Mouse (Mus musculus) adrenal gland, postnatal 10 days (tissue): ENCODE data around the gene Stox1. TPM values are rescaled to one million over a fixed set of nuclear protein-coding genes. Genes with fewer than 3 reads are reported as not detected.
A peak's percentile ranks its signal among the peaks of the same experiment; 100 is the strongest.

Experiments
- DNase-seq: peaks from one replicate; pipeline ENCODE4 v3.0.0; 2021; ENCODE audit warnings: mixed read lengths
- microRNA-seq: library from miRNA; unstranded; fragments of <30 nt; microRNA quantifications from one replicate; pipeline ENCODE4 v1.2.0, GENCODE M21; 2021
- total RNA-seq, 2 experiments: library from RNA; stranded (reverse); gene quantifications; 2 replicates each; pipeline ENCODE4 v1.2.3; 2021

Stox1 gene
- total RNA-seq, 2 experiments from 2014 or later: 1.1 to 1.8 TPM

- peak; percentile 69 for DNase-seq
Observed at GRCm38 (mm10) chr10:62664963-62665590, 60.9 kb downstream of the Stox1 start.

GRCm38 (mm10) chr10:62664171-62664570 is 61.8 kb downstream of the Stox1 start:
- no peak for DNase-seq

GRCm38 (mm10) chr10:62656711-62657110 is 69.2 kb downstream of the Stox1 start:
- DNase-seq: peak; percentile 38

DNA sequence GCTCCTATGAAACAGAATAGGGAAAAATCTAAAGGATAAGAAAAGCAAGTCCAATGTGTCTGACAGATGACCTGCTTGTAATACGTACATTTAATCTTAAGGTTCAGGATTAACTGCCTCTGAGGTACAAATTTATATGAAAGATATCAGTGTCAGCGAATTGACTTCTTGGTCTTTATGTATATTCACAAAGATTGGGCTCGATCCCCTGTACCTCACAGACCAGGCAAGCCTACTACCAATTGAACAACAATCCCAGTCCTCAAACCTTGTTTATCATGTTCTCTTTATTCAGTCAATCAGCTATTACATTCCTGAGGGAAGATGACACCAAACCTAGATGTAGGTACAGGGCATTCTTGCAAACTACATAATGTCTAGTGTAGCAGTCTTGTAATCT is 74.0 kb downstream of the Stox1 start:
- no peak for DNase-seq

- DNase-seq: peak; percentile 99
Observed at GRCm38 (mm10) chr10:62650881-62651810, 74.8 kb downstream of the Stox1 start, which contains the start of gene Ddx50. Ddx50 (minus strand) TSS chr10:62651218.

- DNase-seq: no peak
Observed at GRCm38 (mm10) chr10:62650358-62650782, 75.6 kb downstream of the Stox1 start.

Small RNAs within 50 kb of the gene (microRNA-seq; reads per million reads assigned to microRNA genes)
- gene Mir7215: not detected

Other genes starting within 250 kb of the Stox1 start
- gene Vps26a, start 239.3 kb downstream of the Stox1 start, total RNA-seq: 10 to 100 TPM; 42.9 to 48.3 TPM
- 10 to 100 TPM; 41.3 to 44.6 TPM for gene Srgn, start 198.7 kb downstream of the Stox1 start, total RNA-seq
- 10 to 100 TPM; 35.0 to 36.9 TPM for gene Kif1bp, start 147.7 kb downstream of the Stox1 start, total RNA-seq
- 10 to 100 TPM; 52.2 to 54.8 TPM for gene Ddx21, start 123.8 kb downstream of the Stox1 start, total RNA-seq
- gene Ddx50, start 74.9 kb downstream of the Stox1 start, total RNA-seq: 100 to 1,000 TPM; 115 to 120 TPM
- 10 to 100 TPM; 67.4 to 75.2 TPM for gene Ccar1, start 66.2 kb upstream of the Stox1 start, total RNA-seq
- 10 to 100 TPM in 1 of 2 experiments, 1 to 10 TPM in 1; 7.3 to 12.8 TPM for gene Tet1, start 182.9 kb upstream of the Stox1 start, total RNA-seq
- gene Slc25a16, start 194.5 kb upstream of the Stox1 start, total RNA-seq: 10 to 100 TPM; 41.5 to 45.3 TPM
- gene Dna2, start 220.9 kb upstream of the Stox1 start, total RNA-seq: 1 to 10 TPM; 3.7 to 6.7 TPM